Mouse (Mus musculus): Measurements from ENCODE around the gene Cmtm3. TPM values are rescaled to one million over a fixed set of nuclear protein-coding genes. Genes with fewer than 3 reads are reported as not detected.

Gene Cmtm3
- total RNA-seq, 2 experiments from 2014 or later = 12.4 to 16.5 TPM

- DNase-seq (ENCODE audit: extremely low spot score in 1 of 2, low spot score in 1 of 2) = peak in 1 of 2 experiments; percentile 28
Observed at GRCm38 (mm10) chr8:104341106-104341561, 1.9 kb downstream of the Cmtm3 start.

- DNase-seq (ENCODE audit: extremely low spot score in 1 of 2, low spot score in 1 of 2) = no peak
Observed at GRCm38 (mm10) chr8:104341678-104342077, 2.5 kb downstream of the Cmtm3 start.

GRCm38 (mm10) chr8:104342426-104342825, 3.2 kb downstream of the Cmtm3 start:
- no peak for DNase-seq (ENCODE audit: extremely low spot score in 1 of 2, low spot score in 1 of 2)

DNA sequence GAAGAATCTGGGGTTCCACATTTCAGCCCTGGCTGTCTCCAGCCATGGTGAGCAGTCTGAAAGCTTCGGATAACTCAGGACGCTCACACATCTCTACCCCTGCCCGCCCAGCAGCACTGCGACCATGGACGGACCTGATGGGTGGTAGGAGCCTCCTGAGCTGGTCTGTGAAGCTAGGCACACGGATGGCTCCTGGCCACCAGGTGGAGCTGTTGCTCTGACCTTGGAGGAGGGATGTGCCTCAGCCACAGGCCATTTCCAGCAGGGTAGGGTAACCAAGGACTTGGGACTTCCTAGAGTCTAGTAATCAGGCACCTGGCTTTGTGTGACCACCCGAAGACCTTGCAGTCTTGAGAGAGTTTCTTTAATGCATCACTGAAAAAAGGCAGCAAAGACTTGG, 4.7 kb downstream of the Cmtm3 start:
- DNase-seq (ENCODE audit: extremely low spot score in 1 of 2, low spot score in 1 of 2) = peak; percentile 84 to 94

DNA sequence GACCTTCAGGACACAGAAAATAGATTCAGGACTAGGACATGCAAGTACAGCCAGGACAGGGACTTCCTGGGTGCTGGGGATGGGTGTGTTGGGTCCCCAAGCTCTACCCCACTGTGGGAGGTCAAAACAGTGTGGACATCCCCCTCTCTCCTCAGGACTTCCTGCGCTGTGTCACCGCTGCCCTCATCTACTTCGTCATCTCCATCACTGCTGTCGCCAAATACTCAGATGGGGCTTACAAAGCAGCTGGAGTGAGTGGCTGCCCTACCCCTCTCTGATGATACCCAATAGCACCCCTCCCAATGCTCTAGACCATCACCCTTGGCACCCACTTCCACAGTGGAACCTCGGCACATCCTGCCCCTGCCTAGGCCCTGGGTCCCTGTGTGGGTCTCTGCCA, 5.4 kb downstream of the Cmtm3 start:
- DNase-seq (ENCODE audit: extremely low spot score in 1 of 2, low spot score in 1 of 2) = no peak

GRCm38 (mm10) chr8:104346706-104347105, 7.5 kb downstream of the Cmtm3 start:
- no peak for DNase-seq (ENCODE audit: extremely low spot score in 1 of 2, low spot score in 1 of 2)

DNA sequence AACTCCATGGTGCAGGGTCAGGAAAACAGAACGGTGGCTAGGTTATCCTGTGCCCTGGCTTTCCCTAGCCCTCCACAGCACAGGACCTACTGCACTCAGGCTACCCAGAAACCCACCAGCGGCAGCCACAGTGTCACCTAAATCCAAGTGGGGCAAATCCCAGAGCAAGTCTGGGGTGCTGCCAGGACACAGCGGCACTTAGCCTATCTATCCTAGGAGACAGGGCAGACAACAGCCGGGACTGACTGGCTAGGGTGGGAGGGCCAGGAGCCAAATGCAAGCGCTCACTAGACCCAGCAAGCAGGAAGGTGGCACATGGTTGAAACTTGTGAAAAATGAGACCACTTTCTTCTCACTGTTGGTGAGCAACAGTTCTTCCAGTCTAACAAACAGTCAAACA, 9.8 kb downstream of the Cmtm3 start:
- no peak for DNase-seq (ENCODE audit: extremely low spot score in 1 of 2, low spot score in 1 of 2)

- no peak for DNase-seq (ENCODE audit: extremely low spot score in 1 of 2, low spot score in 1 of 2)
Observed at GRCm38 (mm10) chr8:104350047-104350446, 10.8 kb downstream of the Cmtm3 start.

- DNase-seq (ENCODE audit: extremely low spot score in 1 of 2, low spot score in 1 of 2) = no peak
Observed at GRCm38 (mm10) chr8:104353186-104353585, 14.0 kb downstream of the Cmtm3 start.

- no peak for DNase-seq (ENCODE audit: extremely low spot score in 1 of 2, low spot score in 1 of 2)
Observed at GRCm38 (mm10) chr8:104354504-104354903, 15.3 kb downstream of the Cmtm3 start.

DNA sequence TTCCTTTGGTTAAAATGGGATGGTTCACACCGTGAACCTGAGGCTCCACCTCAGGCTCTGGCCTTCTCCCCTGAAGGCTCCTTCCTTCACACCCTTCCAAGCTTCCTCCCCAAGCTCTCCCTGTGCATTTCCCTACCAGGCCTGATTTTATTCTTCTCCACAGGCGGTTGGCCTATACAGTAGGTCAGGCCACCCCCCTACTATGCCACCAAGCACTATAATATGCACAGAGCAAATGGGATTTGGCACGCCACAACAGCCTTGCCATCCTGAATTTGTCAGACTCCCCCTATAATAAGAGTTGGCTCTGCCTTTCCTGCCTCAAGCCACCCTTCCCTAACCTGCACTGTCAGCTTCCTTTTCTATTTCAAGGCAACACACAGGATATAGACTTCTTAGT, 19.4 kb downstream of the Cmtm3 start:
- no peak for DNase-seq (ENCODE audit: extremely low spot score in 1 of 2, low spot score in 1 of 2)

DNA sequence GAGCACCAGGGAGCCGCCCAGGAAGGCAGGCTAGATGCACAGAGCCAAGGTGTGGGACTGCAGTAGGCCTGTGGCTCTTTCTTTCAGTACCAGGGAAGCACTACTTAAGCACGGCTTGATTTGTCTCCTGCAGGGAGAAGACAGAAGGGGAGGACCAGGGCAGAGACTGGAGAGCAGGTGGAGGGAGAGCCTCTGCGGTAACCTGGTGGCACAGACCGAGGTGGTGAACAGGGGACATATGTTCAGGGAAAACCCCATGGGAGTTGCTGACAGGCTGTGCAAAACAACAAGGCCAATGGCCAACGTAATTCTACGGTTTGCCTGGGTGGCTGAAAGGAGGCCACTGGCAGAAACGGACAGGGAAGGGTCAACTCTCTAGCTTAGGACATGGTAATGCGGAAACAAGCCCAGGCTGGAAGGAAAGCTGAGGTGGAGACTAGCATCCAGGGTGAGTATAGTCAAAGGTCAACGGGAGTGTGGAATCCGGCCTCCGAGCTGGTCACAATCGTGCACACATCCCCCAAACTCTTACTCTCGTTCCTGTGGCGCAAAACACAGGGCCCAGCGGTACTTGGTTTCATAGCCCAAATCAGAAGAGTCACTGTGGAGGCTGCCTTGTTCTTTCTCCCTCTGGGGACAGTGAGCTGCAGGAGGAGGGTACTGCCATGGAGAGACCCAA, 20.7 kb downstream of the Cmtm3 start:
- DNase-seq (ENCODE audit: extremely low spot score in 1 of 2, low spot score in 1 of 2) = no peak

DNA sequence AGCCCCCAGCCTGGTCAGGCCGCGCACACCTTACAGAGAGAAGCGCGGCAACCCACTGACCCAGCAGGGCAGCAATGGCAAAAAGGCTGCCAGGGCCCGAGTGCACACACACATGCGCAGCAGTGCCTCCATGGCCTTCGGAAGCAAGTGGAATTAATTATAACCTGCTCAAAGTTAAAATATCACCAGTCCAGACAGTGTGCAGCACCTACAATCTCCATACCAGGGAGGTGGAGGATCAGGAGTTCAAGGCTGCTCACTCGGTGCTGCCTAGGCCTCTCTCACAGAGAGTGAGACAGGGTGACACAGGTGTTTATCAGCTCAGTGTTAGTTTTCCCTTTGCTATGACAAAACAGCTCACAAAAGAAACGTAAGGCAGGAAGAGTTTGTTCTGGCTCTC, 26.5 kb downstream of the Cmtm3 start:
- no peak for DNase-seq (ENCODE audit: extremely low spot score in 1 of 2, low spot score in 1 of 2)

DNA sequence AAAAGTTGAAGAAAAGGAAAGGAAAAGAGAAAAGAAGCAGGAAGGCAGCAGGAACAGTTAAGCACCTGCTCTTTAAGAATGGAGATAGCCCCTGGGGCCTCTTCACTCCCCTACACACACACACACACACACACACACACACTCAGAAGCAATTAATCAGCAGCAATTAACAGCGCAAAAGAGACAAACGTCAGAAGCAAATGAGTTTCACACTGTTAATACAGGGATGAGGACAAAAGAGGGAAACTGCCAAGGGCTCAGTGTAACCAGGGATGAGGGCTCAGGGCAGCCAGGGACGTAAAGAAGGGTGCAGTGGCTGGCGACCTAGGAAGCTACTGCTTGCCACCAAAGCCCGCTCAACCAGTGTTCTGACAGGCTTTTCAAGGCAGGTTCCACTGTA, 28.2 kb downstream of the Cmtm3 start:
- no peak for DNase-seq (ENCODE audit: extremely low spot score in 1 of 2, low spot score in 1 of 2)

DNA sequence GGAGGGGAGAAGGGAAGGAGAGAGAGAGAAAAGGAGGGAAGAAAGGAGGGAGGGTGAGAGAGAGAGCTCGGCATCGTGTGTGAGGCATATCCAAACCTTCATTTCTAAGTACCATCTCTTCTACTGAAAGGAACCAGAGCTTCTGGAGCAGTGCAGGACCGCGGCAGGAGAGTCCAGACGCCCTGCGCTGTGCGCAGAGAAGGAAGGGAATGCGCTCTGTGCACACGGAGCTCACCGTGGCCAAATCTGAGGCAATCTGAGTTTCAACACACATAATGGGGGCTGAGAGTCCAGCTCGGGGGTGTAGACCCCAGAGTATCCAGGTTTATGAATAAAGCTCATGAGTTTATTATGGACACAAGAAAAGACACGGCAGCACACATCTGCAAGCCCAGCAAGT, 30.4 kb downstream of the Cmtm3 start:
- DNase-seq (ENCODE audit: extremely low spot score in 1 of 2, low spot score in 1 of 2) = no peak

- no peak for DNase-seq (ENCODE audit: extremely low spot score in 1 of 2, low spot score in 1 of 2)
Observed at GRCm38 (mm10) chr8:104370071-104370470, 30.9 kb downstream of the Cmtm3 start.

DNA sequence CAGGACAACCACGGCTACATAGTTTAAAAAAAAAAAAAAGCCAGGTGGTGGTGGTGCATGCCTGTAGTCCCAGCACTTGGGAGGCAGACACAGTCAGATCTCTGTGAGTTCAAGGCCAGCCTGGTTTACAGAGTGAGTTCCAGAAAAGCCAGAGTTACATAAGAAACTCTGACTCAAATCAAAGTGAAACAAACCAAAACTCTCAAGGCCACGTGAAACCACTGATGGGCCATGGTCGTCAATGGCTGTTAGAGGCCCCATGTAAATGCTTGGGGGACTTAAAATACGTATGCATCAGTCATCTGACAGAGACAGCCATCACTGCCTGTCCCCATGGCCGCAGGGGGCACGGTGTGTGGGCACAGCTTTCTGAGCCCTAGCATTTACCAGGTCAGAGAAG, 31.9 kb downstream of the Cmtm3 start:
- DNase-seq (ENCODE audit: extremely low spot score in 1 of 2, low spot score in 1 of 2) = no peak

DNA sequence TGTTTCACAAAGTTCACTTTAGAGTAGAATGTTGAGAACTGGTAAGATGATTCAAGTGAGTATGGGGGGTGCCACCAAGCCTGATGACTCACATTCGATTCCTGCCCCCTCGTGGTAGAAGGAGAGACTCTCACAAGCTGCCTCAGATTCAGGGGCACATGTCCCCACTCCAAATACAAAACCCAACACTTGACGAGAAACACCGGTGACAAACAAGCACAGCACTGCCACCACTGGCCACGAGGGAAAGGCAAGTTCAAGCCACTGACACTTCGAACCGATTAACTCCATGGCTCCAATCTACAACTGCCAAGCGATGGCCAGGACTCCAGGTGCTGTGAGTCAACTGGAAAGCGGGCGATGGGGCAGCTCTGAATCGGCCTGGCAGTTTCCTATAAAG, 34.6 kb downstream of the Cmtm3 start:
- DNase-seq (ENCODE audit: extremely low spot score in 1 of 2, low spot score in 1 of 2) = no peak

DNA sequence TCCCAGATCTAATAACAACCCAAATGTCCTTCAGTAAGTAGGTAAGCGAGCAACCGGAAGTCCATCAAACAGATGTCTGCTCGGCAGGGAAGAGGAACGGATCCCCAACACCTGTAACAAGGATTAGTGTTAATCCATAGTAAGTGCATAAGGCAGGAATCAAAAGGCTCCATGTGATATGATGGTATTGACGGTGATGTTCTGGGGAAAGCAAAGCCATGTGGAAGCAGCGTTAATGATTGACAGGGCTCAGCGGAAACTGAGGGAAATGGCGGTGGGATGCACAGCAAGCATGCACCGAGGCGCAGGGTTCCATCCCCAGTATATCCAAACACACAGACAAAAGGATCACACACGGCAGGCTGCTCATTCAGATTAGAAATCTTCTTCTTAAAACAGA, 35.1 kb downstream of the Cmtm3 start:
- no peak for DNase-seq (ENCODE audit: extremely low spot score in 1 of 2, low spot score in 1 of 2)

- DNase-seq (ENCODE audit: extremely low spot score in 1 of 2, low spot score in 1 of 2) = no peak
Observed at GRCm38 (mm10) chr8:104374864-104375846, 35.9 kb downstream of the Cmtm3 start.

GRCm38 (mm10) chr8:104375959-104376358, 36.7 kb downstream of the Cmtm3 start:
- no peak for DNase-seq (ENCODE audit: extremely low spot score in 1 of 2, low spot score in 1 of 2)

- DNase-seq (ENCODE audit: extremely low spot score in 1 of 2, low spot score in 1 of 2) = no peak
Observed at GRCm38 (mm10) chr8:104376669-104377068, 37.5 kb downstream of the Cmtm3 start.

All from layer of hippocampus, postnatal 25 days (tissue).